Mouse (Mus musculus) heart, postnatal 0 days (tissue): ENCODE measurements at regions not wholly inside any gene's neighbourhood (a gene's known extent, or its start where the extent isn't known, plus 50 kb on each side); places are given as distances from the start of the nearest gene placed in this dataset.

Experiments used
- CTCF ChIP-seq: IDR thresholded peaks from 2 replicates; pipeline ENCODE4 v1.5.1; 2016; ENCODE audit warnings: antibody characterized with exemption, control low read depth, low read depth
- EP300 ChIP-seq: IDR thresholded peaks from 2 replicates; pipeline ENCODE4 v1.6.1; 2016; ENCODE audit warnings: antibody characterized with exemption, low read depth

DNA sequence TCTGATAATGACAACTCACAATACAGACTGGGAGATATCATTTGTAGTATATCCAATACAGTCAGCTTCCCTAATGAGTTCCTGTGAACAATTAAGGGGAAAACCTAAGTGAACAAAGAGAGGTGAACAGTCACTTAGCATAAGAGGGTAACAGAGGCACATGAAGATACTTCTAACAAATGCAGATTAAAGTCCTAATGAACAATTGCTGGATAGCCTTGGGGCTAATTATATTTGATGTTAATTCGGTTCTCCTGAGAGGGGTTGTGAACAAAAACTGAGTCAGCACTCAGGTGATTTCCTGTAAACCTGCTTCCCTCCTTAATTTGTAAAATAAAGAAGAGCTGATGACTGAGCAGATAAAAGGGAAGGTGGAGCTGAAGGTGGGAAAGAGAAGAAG is 1672.1 kb downstream of the 4930444P10Rik start:
- no peak for TF ChIP-seq CTCF
- no peak for TF ChIP-seq EP300
